Mouse (Mus musculus) CH12.LX (cell line): Measurements from ENCODE around the gene Fam71f1. TPM values are rescaled to one million over a fixed set of nuclear protein-coding genes. Genes with fewer than 3 reads are reported as not detected.
A peak's percentile ranks its signal among the peaks of the same experiment; 100 is the strongest.

Experiments used
- DNase-seq: peaks from one replicate; pipeline ENCODE4 v3.0.0-alpha.2; 2013; ENCODE audit errors: extremely low read depth
- H3K27ac ChIP-seq: 2 replicates; pipeline ENCODE4 v1.5.1; 2012; ENCODE audit warnings: low read depth, mild to moderate bottlenecking, control low read depth, moderate library complexity; ENCODE audit not compliant: insufficient read depth
- H3K27me3 ChIP-seq: replicated peaks from 2 replicates; pipeline ENCODE3; 2012; ENCODE audit warnings: inconsistent platforms
- H3K36me3 ChIP-seq, 2 experiments: replicated peaks in 1 of 2; 2 replicates each; pipeline versions ENCODE3 to v1.6.1; 2012; ENCODE audit warnings: inconsistent platforms in 1 of 2, low read length in 1 of 2, mild to moderate bottlenecking in 1 of 2, mixed read lengths in 1 of 2, moderate library complexity in 1 of 2; ENCODE audit not compliant: control insufficient read depth in 1 of 2, insufficient read depth in 1 of 2
- H3K4me1 ChIP-seq, 2 experiments: 2 replicates each; pipeline ENCODE4 v1.6.1; 2012; ENCODE audit warnings: inconsistent platforms in 1 of 2, moderate library complexity in 1 of 2; ENCODE audit not compliant: insufficient read depth in 2 of 2, control insufficient read depth in 1 of 2
- H3K4me2 ChIP-seq: 2 replicates; pipeline ENCODE4 v1.6.1; 2012; ENCODE audit warnings: low read depth, mild to moderate bottlenecking, control low read depth; ENCODE audit not compliant: poor library complexity, insufficient read depth, severe bottlenecking
- H3K4me3 ChIP-seq, 3 experiments: fragments of 150-350 bp in 1 of 3; sonication (generic) in 1 of 3; replicated peaks in 1 of 3; 2 replicates each; pipeline versions ENCODE3 to v1.5.1; 2011 to 2012; ENCODE audit warnings: low read depth in 2 of 3, low read length in 2 of 3, mild to moderate bottlenecking in 2 of 3, moderate library complexity in 2 of 3, control low read depth in 1 of 3, improper control_type of control experiment in 1 of 3, inconsistent platforms in 1 of 3, mixed read lengths in 1 of 3; ENCODE audit not compliant: poor library complexity in 1 of 3
- H3K79me2 ChIP-seq: replicated peaks from 2 replicates; pipeline ENCODE4 v1.6.1; 2012; ENCODE audit warnings: mild to moderate bottlenecking, moderate library complexity; ENCODE audit not compliant: control insufficient read depth, poor library complexity, insufficient read depth, severe bottlenecking; ENCODE audit errors: extremely low read depth
- H3K9ac ChIP-seq: 2 replicates; pipeline ENCODE4 v1.6.1; 2012; ENCODE audit warnings: low read depth, mild to moderate bottlenecking, control low read depth, moderate library complexity; ENCODE audit not compliant: insufficient read depth
- H3K9me3 ChIP-seq: replicated peaks from 2 replicates; pipeline ENCODE3; 2012; ENCODE audit warnings: low read length, inconsistent platforms, mixed read lengths
- BHLHE40 ChIP-seq: IDR thresholded peaks from 2 replicates; pipeline ENCODE4 v1.6.1; 2011; ENCODE audit warnings: mild to moderate bottlenecking, low read depth, low read length, improper control_type of control experiment
- CHD1 ChIP-seq: IDR thresholded peaks from 2 replicates; pipeline ENCODE4 v1.6.1; 2012; ENCODE audit warnings: low read depth, low read length, improper control_type of control experiment, inconsistent platforms
- CTCF ChIP-seq, 2 experiments: IDR thresholded peaks in 1 of 2; conservative IDR thresholded peaks in 1 of 2; 2 replicates each; pipeline ENCODE4 v1.5.1; 2011 to 2012; ENCODE audit warnings: low read depth in 2 of 2, low read length in 2 of 2, improper control_type of control experiment in 1 of 2, inconsistent platforms in 1 of 2, mild to moderate bottlenecking in 1 of 2, moderate library complexity in 1 of 2
- IRF4 ChIP-seq: IDR thresholded peaks from 2 replicates; pipeline ENCODE4 v1.6.1; 2014; ENCODE audit warnings: low read depth, mild to moderate bottlenecking, inconsistent platforms, low read length, improper control_type of control experiment
- JUND ChIP-seq: conservative IDR thresholded peaks from 2 replicates; pipeline ENCODE4 v1.6.1; 2011; ENCODE audit warnings: low read depth, low read length, improper control_type of control experiment
- MAFK ChIP-seq: IDR thresholded peaks from 2 replicates; pipeline ENCODE4 v1.6.1; 2011; ENCODE audit warnings: low read length, improper control_type of control experiment; ENCODE audit not compliant: insufficient replicate concordance
- MAX ChIP-seq: IDR thresholded peaks from 2 replicates; pipeline ENCODE4 v1.6.1; 2011; ENCODE audit warnings: low read length, improper control_type of control experiment
- MXI1 ChIP-seq: IDR thresholded peaks from 2 replicates; pipeline ENCODE4 v1.6.1; 2011; ENCODE audit warnings: mild to moderate bottlenecking, low read depth, low read length, improper control_type of control experiment
- NRF1 ChIP-seq: IDR thresholded peaks from 2 replicates; pipeline ENCODE4 v1.6.1; 2014; ENCODE audit warnings: low read depth, mild to moderate bottlenecking, inconsistent platforms, low read length, improper control_type of control experiment, moderate library complexity
- PAX5 ChIP-seq: IDR thresholded peaks from 2 replicates; pipeline ENCODE4 v1.6.1; 2012; ENCODE audit warnings: low read length, inconsistent platforms, mixed read lengths
- POLR2A ChIP-seq: IDR thresholded peaks from 2 replicates; pipeline ENCODE4 v1.6.1; 2011; ENCODE audit warnings: low read depth, mild to moderate bottlenecking, improper control_type of control experiment, low read length
- RAD21 ChIP-seq: IDR thresholded peaks from 2 replicates; pipeline ENCODE4 v1.6.1; 2011; ENCODE audit warnings: low read depth, mild to moderate bottlenecking, low read length, improper control_type of control experiment, moderate library complexity
- SIN3A ChIP-seq: IDR thresholded peaks from 2 replicates; pipeline ENCODE4 v1.6.1; 2012; ENCODE audit warnings: low read length, improper control_type of control experiment, inconsistent platforms
- SMC3 ChIP-seq: IDR thresholded peaks from 2 replicates; pipeline ENCODE4 v1.6.1; 2011; ENCODE audit warnings: low read depth, low read length, improper control_type of control experiment
- USF1 ChIP-seq: IDR thresholded peaks from 2 replicates; pipeline ENCODE4 v1.6.1; 2014; ENCODE audit warnings: low read depth, mild to moderate bottlenecking, inconsistent platforms, low read length, improper control_type of control experiment
- ZKSCAN1 ChIP-seq: IDR thresholded peaks from 2 replicates; pipeline ENCODE4 v1.6.1; 2012; ENCODE audit warnings: low read depth, inconsistent platforms, low read length, improper control_type of control experiment, borderline replicate concordance
- dilution Hi-C: fragments of 300-500 bp; cut with MboI; formaldehyde crosslinking; loops from 2 replicates; pipeline ENCODE4 v1.14.3; 2020; ENCODE audit warnings: low sequenced_read_pairs; ENCODE audit not compliant: extremely low pct_unique_long_range_greater_than_20kb, extremely low pct_ligation_motif_present
- in situ Hi-C: fragments of 300-500 bp; cut with MboI; formaldehyde crosslinking; loops from 3 replicates; pipeline ENCODE4 v1.14.3; 2019; ENCODE audit warnings: low sequenced_read_pairs, low pct_ligation_motif_present, low pct_unique_long_range_greater_than_20kb, mixed read lengths
- polyA plus RNA-seq: library from polyadenylated mRNA; unstranded; fragments of >175 nt; gene quantifications from 2 replicates; pipeline ENCODE4 v1.2.1, GENCODE M21; 2012; ENCODE audit warnings: low read depth; ENCODE audit not compliant: insufficient read length
- total RNA-seq, 2 experiments: library from RNA; depleted of rRNA; stranded (reverse); fragments of 300-350 nt in 1 of 2; fragments of >200 nt in 1 of 2; gene quantifications; 2 replicates each; pipeline ENCODE4 v1.2.3; 2012 to 2014

Fam71f1 gene
- total and polyA plus RNA-seq, 3 experiments = not detected

- no peak overlapping the region for H3K27ac ChIP-seq
- peaks cover 24 to 71% of the 10 kb centered on the region in 2 experiments for H3K36me3 ChIP-seq
- no peaks in the 10 kb centered on the region for H3K27me3 ChIP-seq
- H3K79me2 ChIP-seq = peaks cover 19% of the 10 kb centered on the region; the same call in 1 of the 2 replicates
- dilution Hi-C loops (no loop called here), in situ Hi-C loops (no loop called here)
- H3K9ac ChIP-seq = no peak overlapping the region
- H3K9me3 ChIP-seq = no peaks in the 10 kb centered on the region
- H3K4me1 ChIP-seq = no peaks in the 10 kb centered on the region
- DNase-seq = no peak
- no peak overlapping the region for H3K4me2 ChIP-seq
- TF ChIP-seq PAX5 = no peak
- no peak overlapping the region for H3K4me3 ChIP-seq
Measured at GRCm38 (mm10) chr6:29360211-29360610, 41.3 kb downstream of the Fam71f1 start.

- dilution Hi-C loops = no loop called here
- H3K27ac ChIP-seq = no peak overlapping the region
- H3K36me3 ChIP-seq = peaks cover 37 to 72% of the 10 kb centered on the region in 2 experiments
- no peak for TF ChIP-seq MAFK
- no peak for TF ChIP-seq SIN3A
- peak; percentile 37 for TF ChIP-seq SMC3
- TF ChIP-seq NRF1 = no peak
- peak; percentile 41 for TF ChIP-seq RAD21
- TF ChIP-seq USF1 = no peak
- TF ChIP-seq BHLHE40 = no peak
- no peak for TF ChIP-seq JUND
- TF ChIP-seq CTCF (conservative IDR thresholded peaks at IDR 0.05 in 1 of 2, IDR thresholded peaks at IDR 0.05 in 1 of 2; ENCODE audit: low read depth in 2 of 2, low read length in 2 of 2) = peak in 1 of 2 experiments; percentile 49; a peak in 2 of 4 replicates
- no peak for DNase-seq
- no peaks in the 10 kb centered on the region for H3K9me3 ChIP-seq
- in situ Hi-C loops = no loop called here
- no peaks in the 10 kb centered on the region for H3K4me1 ChIP-seq
- no peaks in the 10 kb centered on the region for H3K27me3 ChIP-seq
- peaks cover 13% of the 10 kb centered on the region; the same call in 1 of the 2 replicates for H3K79me2 ChIP-seq
- H3K4me3 ChIP-seq = no peak overlapping the region
- H3K9ac ChIP-seq = no peak overlapping the region
- no peak overlapping the region for H3K4me2 ChIP-seq
Measured at GRCm38 (mm10) chr6:29362246-29363128, 43.5 kb downstream of the Fam71f1 start.

GRCm38 (mm10) chr6:29363129-29363515 is 44.2 kb downstream of the Fam71f1 start:
- Histone ChIP-seq H3K79me2 (peaks cover 12% of the 10 kb centered on the region; the same call in 1 of the 2 replicates), H3K4me3 (no peak overlapping the region), H3K9me3 (no peaks in the 10 kb centered on the region), H3K27me3 (no peaks in the 10 kb centered on the region), H3K4me1 (no peaks in the 10 kb centered on the region), H3K9ac (no peak overlapping the region), H3K27ac (no peak overlapping the region), H3K36me3 (peaks cover 34 to 72% of the 10 kb centered on the region in 2 experiments), H3K4me2 (no peak overlapping the region)
- in situ Hi-C loops = no loop called here
- no peak for DNase-seq
- no peak for TF ChIP-seq SMC3
- no peak for TF ChIP-seq NRF1
- TF ChIP-seq ZKSCAN1 = no peak
- TF ChIP-seq MXI1 = no peak
- no peak for TF ChIP-seq JUND
- TF ChIP-seq MAX = no peak
- no peak for TF ChIP-seq CHD1
- no peak for TF ChIP-seq SIN3A
- TF ChIP-seq CTCF (conservative IDR thresholded peaks at IDR 0.05 in 1 of 2, IDR thresholded peaks at IDR 0.05 in 1 of 2; ENCODE audit: low read depth in 2 of 2, low read length in 2 of 2) = no peak
- no peak for TF ChIP-seq POLR2A
- no peak for TF ChIP-seq IRF4
- dilution Hi-C loops = no loop called here
